Mouse (Mus musculus) cortical plate, adult 2 months (tissue): ENCODE measurements at regions not wholly inside any gene's neighbourhood (a gene's known extent, or its start where the extent isn't known, plus 50 kb on each side); places are given as distances from the start of the nearest gene placed in this dataset.

ENCODE experiments used
- H3K27ac ChIP-seq: fragments of 200-500 bp; 2 replicates; pipeline ENCODE4 v1.5.1; 2012; ENCODE audit warnings: low read length, control low read depth, inconsistent platforms; ENCODE audit not compliant: insufficient read depth
- H3K4me1 ChIP-seq: fragments of 200-500 bp; 2 replicates; pipeline ENCODE4 v1.6.1; 2011; ENCODE audit warnings: low read length; ENCODE audit not compliant: control insufficient read depth, insufficient read depth
- H3K4me3 ChIP-seq: fragments of 200-500 bp; 2 replicates; pipeline ENCODE4 v1.5.1; 2011; ENCODE audit warnings: mild to moderate bottlenecking, low read length, control low read depth; ENCODE audit not compliant: insufficient read depth
- CTCF ChIP-seq: fragments of 200-500 bp; IDR thresholded peaks from 2 replicates; pipeline ENCODE4 v1.5.1; 2011; ENCODE audit warnings: mild to moderate bottlenecking, control low read depth, low read length; ENCODE audit not compliant: insufficient read depth; ENCODE audit errors: extremely low read depth
- POLR2A ChIP-seq: fragments of 200-500 bp; IDR thresholded peaks from 2 replicates; pipeline ENCODE4 v1.6.1; 2011; ENCODE audit warnings: mild to moderate bottlenecking, low read length, control low read depth; ENCODE audit not compliant: insufficient read depth; ENCODE audit errors: extremely low read depth

DNA sequence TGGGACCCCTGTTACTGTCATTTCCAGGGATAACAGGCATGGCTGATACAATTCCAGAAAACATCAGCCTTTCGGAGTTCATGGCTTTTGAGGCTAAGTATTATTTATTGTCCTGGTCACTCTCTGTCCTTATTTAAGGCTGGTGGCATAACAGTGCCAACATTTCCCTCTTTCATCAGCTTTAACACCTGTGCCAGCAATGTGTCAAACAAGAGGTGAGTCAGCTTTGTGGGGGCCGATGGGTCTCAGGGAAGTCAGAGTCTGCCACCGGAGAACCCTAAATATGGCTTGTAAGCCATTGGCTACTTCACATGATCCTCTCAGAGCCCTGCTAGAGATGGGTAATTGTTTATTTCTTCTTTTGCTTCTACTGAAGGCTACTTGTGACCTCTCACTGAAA, 195.3 kb upstream of the Rad23b start:
- H3K4me1 ChIP-seq, result no peaks in the 10 kb centered on the region
- no peak overlapping the region for H3K4me3 ChIP-seq
- H3K27ac ChIP-seq, result no peak overlapping the region
- no peak for TF ChIP-seq CTCF
- TF ChIP-seq POLR2A, result no peak

DNA sequence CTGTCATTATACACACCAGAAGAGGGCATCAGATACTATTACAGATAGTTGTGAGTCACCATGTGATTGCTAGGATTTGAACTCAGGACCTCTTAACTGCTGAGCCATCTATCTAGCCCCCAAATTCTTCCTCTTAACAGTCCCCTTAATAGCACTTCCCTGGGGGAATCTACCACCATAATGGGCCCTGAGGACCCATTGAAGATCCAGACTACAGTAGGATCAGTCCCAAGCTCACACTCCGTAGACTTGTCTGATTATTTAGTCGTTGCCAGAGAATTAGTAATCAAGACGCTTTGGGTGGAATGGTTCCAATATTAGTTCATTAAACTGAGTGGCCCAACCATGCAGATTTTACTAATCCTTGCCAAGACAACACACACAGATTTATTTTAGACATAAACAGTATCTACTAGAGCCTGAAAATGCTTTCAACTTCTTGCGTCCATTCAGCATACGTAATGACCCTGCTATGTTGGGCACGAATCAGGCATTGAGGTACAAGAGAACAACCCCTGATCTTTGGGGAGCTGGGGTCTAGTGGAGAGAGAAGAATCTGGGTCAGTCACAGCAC, 191.6 kb upstream of the Rad23b start:
- no peak overlapping the region for H3K4me3 ChIP-seq
- no peaks in the 10 kb centered on the region for H3K4me1 ChIP-seq
- H3K27ac ChIP-seq, result no peak overlapping the region
- TF ChIP-seq CTCF, result no peak
- TF ChIP-seq POLR2A, result no peak

DNA sequence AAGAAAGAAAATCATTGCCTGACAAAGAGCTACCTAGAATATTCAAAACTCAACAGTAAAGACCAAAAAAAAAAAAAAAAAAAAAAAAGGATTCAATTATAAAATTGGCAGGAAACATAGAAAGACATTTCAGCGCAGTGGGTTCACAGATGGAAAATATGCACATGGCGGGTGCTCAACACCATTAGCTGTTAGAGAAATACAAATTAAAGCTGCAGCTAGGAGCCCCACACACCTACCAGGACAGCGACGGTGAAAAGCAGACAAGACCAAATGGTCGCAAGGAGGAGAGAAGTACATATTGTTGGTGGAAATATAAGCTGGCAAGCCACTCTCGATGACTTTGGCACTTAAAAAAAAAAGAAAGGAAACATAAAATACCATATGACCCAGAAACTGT, 183.6 kb upstream of the Rad23b start:
- TF ChIP-seq CTCF (no peak), POLR2A (no peak)

DNA sequence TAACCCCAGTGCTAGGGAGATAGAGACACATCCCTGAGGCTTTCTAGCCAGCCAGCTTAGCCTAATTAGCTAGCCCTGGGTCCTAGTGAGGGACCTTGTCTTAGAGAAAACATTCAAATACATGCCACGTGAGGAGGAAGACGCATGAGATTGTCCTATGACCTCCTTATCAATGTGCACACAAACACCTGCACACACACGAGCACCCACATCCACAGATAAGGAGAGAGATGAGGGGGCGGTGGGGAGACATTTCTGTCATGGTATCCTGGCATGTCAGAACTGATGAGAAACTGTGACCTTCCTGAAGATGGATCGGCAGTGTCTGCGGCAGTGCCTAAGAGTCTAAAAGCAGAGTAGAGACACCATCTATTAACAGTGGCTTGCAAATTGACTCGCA, 180.8 kb upstream of the Rad23b start:
- no peak overlapping the region for H3K4me3 ChIP-seq
- H3K27ac ChIP-seq, result no peak overlapping the region
- TF ChIP-seq CTCF (no peak), POLR2A (no peak)
- no peaks in the 10 kb centered on the region for H3K4me1 ChIP-seq

More for the DNA sequence above, 183.6 kb upstream of the Rad23b start:
- H3K4me3 ChIP-seq, result no peak overlapping the region
- no peak overlapping the region for H3K27ac ChIP-seq
- H3K4me1 ChIP-seq, result no peaks in the 10 kb centered on the region

DNA sequence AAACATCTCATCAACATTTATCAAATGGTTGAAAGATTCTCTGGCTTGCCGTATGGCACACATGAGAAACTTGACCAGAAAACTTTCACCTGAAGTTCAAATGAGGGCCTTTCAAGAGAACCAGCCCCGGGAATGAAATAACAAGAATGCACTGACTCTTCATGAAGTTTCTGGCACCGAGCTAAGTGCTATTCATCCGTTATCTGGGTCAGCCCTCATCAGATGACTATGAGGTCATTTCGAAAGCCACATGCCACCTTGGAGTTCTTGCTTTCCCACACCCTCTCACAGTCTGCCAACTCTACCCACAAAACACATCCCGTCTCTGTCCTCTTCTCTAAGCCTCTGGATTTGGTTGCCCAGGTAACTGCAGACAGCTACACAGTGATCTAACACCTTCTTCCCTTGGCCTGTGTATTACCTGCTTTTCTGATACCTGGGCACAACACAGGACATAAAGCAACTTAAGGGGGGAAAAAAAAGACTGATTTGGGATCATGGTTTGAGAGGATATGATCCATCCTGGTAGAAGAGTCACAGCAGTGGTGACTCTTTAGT, 177.4 kb upstream of the Rad23b start:
- no peak overlapping the region for H3K4me3 ChIP-seq
- TF ChIP-seq POLR2A (no peak), CTCF (no peak)
- H3K27ac ChIP-seq, result no peak overlapping the region
- H3K4me1 ChIP-seq, result no peaks in the 10 kb centered on the region

DNA sequence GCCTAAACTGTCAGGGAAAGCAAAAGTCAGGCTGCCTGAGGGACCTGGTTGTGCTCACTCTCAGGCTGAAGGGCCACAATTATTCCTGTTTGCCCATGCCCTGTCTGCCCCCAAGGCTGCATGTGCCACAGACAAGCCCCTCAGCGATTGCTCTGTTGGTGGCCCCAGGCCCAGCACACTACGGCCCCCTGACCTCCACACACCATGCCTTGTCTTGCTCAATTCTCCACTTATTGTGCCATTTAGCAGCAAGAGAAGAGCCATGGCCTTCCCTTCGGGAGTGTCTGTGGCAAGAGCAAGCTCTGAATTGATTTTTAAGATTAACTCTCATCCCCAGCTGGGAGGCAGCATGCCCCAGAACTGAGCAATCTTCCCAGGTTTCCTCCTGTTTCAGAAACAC, 173.8 kb upstream of the Rad23b start:
- no peak overlapping the region for H3K4me3 ChIP-seq
- H3K4me1 ChIP-seq, result no peaks in the 10 kb centered on the region
- TF ChIP-seq POLR2A (no peak), CTCF (no peak)
- H3K27ac ChIP-seq, result no peak overlapping the region

DNA sequence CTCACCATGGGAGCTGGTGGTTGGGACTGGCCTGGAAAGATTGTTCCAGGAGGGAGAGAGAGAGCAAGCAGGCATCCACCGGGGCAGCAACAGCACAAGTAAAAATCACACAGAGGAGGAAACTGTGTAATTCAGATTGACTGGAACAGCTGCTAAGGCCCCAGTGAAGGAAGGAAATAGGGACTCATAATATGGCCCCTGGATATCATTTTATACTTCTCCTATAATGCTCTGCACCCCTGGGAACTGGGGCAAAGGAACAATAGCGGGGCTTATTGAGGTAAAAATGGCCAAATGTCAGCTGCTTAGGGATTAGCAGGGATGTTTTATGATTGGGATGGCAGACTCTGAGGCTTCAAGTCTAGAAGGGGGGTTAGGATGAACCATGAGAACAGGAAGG, 170.4 kb upstream of the Rad23b start:
- Histone ChIP-seq H3K4me3 (no peak overlapping the region), H3K27ac (no peak overlapping the region), H3K4me1 (no peaks in the 10 kb centered on the region)
- no peak for TF ChIP-seq CTCF

DNA sequence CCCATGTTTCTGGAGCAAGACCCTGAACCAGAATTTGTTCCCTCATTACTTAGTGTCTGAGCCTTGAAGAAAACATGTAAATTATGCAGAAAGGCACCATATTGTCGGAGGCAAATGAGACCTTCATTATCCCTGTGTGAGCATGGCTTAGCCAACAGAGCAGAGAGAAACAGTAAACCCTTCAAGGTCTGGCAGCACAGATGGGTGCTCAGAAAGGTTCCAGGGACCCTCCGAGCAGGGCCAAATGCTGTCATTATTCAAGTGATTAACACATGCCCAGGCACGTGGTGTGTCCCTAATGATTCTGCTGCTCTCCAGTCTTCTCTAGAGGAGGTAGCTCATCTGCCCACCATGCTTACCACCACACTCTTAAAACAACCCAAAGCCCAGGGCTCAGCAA, 166.3 kb upstream of the Rad23b start:
- no peak for TF ChIP-seq CTCF
- Histone ChIP-seq H3K27ac (no peak overlapping the region), H3K4me3 (no peak overlapping the region), H3K4me1 (no peaks in the 10 kb centered on the region)

DNA sequence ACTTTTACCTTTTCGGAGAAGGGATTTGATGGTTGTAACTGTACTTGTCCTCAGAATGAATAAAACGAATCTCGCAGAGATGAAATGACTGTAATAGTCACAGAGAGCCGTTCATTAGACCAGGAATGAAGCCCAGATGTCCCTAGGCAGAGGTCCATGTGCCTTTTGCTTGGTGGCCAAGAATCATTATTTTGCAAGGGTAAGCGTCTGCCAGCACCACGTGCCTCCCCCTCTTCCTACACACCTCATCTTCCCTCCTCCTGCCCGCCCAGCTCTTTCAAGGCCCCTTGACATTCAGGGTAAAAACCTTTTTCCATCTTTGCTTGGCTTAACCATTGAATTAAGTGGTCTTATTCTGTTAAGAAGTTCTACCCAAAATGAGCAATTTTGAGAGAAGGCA, 161.1 kb upstream of the Rad23b start:
- peaks cover 4% of the 10 kb centered on the region; the same call in 1 of the 2 replicates for H3K4me1 ChIP-seq
- no peak overlapping the region for H3K4me3 ChIP-seq
- no peak overlapping the region for H3K27ac ChIP-seq
- TF ChIP-seq CTCF, result no peak
- TF ChIP-seq POLR2A, result no peak

DNA sequence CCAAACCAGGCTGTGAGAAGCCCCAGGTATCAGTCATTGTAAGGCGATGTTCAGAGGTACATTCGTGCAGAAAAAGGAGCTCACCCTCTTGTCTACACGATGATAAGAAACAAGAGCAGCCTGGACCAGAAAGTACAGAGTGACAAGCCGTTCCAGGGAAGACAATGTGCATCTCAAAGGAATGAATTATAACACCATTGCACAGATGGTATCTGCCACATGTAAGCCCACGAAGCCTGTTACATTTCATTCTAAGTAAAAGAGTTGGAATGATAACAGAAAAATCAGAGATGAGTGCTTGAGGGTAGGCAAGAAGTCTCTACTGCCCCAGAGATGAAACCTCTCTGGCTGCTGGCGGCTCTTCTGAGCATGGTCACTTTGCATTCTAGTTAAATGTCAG, 159.3 kb upstream of the Rad23b start:
- H3K27ac ChIP-seq, result no peak overlapping the region
- H3K4me3 ChIP-seq, result no peak overlapping the region

DNA sequence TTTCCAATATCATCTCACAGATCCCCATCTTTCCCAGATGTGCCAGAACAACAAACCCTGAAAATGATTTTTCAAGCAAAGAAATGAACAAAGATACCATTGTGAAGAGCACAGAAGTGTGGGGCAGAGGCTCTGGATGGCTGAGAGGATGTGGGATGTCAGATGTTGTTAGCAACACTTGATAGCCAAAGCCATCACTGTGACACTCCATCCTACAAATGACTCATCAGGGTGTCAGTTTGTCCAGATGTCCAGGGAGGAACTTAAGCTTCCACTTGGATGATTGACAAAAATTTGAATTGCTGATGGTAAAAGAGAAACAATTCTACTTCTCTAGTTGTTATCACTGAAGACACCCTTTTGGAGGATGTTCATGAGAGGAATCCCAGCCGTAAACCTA, 155.8 kb upstream of the Rad23b start:
- Histone ChIP-seq H3K4me1 (peaks cover 4% of the 10 kb centered on the region; the same call in 1 of the 2 replicates), H3K27ac (no peak overlapping the region), H3K4me3 (no peak overlapping the region)
- TF ChIP-seq POLR2A, result no peak
- TF ChIP-seq CTCF, result no peak

More for the DNA sequence above, 159.3 kb upstream of the Rad23b start:
- no peak for TF ChIP-seq POLR2A
- TF ChIP-seq CTCF, result no peak
- H3K4me1 ChIP-seq, result peaks cover 4% of the 10 kb centered on the region; the same call in 1 of the 2 replicates
